Mouse (Mus musculus) adrenal gland, adult (tissue): ENCODE data around the gene Usp29.
A peak's percentile ranks its signal among the peaks of the same experiment; 100 is the strongest.
"Not testable (repeated sequence)": the region's sequence is repeated elsewhere in the genome, so short reads cannot be mapped to it uniquely, and the experiment has no call there.

ENCODE experiments used
- DNase-seq, 2 experiments: peaks; one replicate each; pipeline ENCODE4 v3.0.0; 2022 to 2023; ENCODE audit warnings: low spot score in 1 of 2; ENCODE audit not compliant: inconsistent age in 2 of 2

Gene Usp29

DNA sequence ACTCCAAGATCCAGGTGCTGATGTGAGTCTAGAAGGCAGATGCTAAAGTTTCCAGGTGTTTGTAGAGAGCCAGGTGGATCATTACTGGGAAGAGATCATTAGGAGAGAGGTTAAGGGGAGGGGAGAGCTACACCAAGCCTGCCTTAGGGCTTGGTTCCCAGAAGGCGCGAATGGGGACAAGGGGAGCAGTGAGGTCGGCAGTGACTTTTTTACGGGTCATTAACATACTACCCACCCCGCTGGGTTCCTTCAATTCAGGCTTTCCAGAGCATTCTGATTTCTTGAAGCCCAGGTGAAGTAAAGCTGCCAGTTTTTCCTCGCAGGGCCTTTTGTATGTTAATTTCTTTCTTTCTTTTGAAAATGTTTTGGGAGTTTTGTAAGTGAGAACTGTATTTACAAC lies 29.8 kb downstream of the Usp29 start:
- DNase-seq: no peak

DNA sequence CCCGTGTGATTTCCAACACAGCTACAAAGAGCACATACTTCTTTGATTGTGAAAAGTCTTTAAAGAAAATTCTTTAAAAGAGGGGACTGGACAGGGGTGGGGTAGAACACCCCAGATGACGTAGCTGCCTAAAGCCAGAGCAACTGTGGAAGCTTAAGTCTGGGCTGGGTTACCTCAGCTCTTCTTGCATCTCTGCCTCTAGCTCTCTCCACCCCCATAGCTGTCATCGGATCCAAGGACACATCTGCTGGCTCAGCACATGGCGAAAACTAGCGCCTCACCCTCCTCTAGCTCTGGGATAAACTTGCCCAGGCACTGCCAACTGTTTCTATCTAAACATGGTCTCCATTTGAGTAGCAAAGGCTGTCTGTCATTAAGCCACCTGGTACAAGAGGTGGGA lies 34.9 kb downstream of the Usp29 start:
- DNase-seq: no peak

DNA sequence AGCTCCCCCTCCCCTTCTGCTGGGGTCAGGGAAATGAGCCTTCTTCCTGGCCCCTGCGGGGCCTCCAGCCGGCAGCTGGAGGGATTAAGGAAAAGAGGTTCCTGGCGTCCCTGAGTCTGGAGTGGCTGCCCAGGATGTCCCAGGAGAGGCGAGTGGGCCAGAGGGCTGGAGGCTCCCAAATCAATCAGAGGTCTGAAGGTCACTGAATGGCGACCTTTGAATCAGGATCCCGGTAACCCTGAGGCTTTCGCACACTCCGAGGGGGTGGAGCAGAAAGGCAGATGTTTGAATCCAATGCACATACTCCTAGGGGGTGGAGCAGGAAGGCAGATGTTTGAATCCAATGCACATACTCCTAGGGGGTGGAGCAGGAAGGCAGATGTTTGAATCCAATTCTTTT lies 39.9 kb downstream of the Usp29 start:
- peak; percentile 22 to 43 for DNase-seq

DNA sequence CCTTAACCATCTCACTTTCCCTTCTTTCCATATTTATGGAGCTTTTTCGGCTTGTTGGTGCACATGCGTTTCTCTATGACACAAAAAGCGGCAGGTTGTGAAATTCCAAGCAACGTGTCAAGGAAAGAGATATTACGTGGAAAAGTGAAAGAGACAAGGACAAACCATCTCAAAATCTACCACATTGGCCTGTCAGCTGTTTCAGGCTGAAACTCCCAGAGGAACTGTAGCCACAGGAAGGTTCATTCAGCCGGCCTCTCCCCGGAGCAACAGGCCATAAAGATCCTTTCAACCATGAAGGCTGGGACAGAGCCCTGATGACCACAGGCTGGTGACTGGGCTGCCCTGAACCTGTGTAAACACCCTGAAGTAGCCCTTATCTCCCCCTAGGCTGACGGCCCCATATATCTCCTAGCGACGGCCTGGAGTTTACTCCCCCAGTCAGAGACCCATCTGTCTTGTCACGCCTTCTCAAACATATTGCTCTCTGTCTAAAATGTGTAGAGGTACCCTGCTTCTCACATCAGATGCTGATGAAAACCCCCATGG lies 43.6 kb downstream of the Usp29 start:
- not testable (repeated sequence) for DNase-seq

DNA sequence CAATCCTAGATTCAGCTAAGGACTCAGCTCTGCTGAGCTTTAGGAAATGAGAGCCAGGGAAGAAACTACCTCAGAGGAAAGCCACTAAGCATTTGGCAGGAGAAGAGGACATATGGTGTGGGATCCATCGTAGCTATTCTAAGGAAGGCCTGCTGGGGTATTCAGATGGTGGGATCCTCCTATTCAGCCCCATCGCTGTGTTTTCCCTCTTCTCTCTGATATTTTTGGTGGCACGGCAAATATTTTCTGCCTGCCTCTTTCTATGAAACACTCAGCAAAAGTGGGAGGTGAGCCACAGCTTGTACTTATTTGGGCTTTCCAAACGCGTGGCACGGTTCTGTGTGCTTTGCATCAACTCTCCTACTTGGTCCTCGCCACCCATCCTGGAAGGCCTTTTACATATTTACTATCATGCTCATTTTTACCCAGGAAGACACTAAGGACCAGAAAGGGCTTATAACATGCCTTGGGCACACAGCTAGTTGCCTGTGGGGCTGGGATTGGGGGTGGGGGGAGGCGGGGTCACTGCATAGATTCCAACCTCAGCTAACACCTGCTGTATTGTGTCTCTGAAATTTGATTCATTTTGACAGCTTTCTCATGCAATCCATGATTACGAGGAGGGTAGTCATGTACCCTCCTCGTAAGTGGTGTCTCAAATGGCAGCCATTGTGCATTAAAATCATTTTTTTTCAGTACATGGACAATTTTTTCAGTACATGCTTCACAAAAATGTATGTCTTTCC lies 46.1 kb downstream of the Usp29 start:
- no peak for DNase-seq

DNA sequence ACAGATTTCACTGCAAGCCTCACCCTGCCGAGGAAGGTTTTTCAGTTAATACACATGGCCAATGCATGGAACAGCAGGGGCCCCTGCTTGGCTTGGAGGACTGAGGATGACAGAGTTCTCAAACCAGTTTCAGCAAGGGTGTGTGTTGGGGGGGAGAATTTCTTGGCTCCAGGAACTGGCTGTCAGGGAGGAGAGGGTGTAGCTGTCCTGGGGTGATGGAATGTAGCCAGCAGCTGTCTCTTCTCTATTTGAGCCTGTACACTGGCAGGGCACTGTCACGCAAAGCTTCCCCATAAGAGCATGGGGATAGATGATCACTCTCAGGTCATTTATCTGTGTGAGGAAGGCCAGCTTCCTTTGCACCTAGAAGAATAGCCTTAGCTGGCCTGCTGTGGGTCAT lies 46.7 kb downstream of the Usp29 start:
- no peak for DNase-seq

DNA sequence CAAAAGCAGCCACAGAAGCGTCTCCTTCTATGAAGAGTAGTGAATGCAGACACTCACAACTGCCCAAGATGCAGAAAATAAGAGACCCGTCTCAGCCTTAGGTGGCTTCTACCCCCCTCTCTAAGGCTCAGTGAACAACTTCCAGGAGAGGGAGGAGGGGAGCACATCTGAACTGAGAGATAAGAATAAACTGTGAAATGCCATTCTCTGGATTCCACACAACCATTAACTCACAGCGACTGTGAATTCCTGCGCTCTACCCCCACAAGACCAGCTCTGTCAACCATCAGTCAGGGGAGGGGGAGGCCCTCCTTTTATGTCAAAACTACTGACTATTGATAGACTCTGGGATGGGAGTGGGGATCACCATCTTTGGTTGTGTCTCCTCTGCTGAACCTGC lies 47.3 kb downstream of the Usp29 start:
- DNase-seq: no peak

DNA sequence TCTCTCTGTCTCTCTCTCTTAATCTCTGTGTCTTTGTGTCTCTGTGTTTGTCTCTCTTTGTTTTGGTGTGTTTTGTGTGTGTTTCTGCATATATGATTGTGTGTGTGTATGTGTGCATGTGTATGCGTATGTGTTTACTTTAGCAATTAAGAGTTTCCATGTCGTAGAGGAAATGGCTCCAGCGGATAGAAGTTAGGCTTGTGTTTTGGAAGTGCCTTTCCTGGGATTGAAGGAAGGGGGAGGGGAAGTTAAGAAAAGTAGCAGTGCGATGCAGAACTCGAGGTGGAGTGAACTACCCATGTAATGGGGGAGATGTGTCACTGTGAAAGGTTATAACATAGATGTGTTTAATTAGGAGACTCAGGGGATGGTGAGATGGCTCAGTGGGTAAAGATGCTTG lies 48.8 kb downstream of the Usp29 start:
- no peak for DNase-seq

DNA sequence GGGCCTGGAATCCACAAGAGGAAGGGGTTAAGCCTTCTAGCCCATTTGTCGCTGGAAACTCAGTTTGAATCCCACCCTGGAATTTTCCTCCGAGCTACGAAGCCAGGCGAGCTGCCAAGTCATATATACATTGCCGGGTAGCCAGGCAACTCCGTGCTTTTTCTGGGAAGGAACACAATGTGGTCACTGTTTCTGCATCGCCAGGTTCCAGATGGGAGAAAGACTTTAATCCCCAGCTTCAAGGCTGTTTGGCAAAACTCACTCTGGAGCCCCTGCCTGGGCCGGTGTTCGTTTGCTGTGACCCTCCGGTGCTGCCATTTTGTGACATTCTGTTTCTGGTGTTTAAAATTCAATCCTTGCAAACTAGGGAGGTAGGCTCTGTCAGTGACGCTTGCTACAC lies 51.2 kb downstream of the Usp29 start:
- DNase-seq: no peak

DNA sequence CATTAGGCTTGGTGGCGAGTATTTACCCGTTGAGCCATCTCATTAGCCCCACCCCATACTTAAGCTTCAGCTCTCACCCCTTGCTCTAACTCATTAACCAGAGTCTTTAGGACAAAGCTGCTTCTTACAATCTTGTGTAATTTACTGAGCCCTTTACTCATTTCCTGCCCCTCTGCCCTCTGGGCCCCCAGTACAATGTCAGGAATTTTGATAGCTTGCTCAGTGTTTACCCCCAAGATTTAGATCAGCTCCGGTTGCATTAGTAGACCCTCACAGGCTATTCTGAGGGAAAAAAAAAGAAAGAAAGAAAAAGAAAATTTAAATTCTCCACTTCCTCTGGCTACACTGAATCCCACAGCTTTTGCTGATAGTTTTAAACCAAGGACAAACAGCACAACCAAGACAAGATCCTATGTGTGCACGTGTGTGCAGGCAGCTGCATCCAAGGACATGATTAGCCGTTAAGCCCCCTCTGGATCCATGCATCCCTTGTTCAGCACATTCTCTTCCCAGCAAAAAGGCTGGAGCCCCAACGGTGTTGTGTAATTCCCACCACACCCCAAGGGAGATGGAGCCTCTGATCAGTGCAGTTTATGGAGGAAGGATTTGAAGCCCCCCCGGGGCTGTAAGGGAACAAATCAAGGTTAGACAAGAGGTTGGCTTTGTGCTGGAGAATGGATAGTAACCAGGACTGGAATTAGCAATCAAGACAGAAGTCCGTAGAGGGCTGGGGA lies 54.1 kb downstream of the Usp29 start:
- DNase-seq: no peak

DNA sequence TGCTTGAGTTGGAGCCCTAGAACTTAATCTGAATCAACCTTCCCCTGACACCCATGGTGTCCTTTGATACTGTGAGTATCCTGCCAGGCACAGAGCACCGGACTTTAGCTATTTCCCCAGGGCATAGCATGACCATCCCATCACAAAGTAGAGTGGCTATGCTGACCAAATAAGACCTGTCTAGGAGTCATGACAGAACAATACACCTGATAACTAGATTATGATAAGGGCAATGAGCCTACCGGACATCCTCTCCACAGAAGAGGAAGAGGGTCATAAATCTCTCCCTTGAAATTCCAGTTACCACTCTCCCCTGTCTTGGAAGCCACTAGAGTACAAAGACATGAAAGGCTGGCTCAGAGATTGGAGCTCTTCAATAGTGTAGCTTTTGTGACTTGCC lies 56.6 kb downstream of the Usp29 start:
- DNase-seq: no peak

DNA sequence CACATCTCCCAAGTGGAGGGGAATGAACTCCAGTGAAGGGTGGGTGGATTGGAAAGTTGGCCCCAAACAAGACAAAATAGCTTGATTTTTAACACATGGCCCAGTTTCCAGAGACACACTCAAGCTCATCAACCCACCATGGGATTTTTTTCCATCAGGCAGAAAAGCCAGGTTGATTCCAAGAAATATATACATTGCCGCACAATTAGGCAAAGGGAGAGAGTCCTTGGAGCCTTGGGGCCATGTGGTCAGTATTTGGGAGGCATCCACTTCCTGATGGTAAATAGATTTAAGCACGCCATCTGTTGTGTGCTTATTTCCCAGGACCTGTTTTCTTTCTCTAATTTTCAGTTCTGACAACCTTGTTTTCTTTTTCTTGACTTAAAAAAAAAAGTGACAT lies 57.7 kb downstream of the Usp29 start:
- DNase-seq: no peak

DNA sequence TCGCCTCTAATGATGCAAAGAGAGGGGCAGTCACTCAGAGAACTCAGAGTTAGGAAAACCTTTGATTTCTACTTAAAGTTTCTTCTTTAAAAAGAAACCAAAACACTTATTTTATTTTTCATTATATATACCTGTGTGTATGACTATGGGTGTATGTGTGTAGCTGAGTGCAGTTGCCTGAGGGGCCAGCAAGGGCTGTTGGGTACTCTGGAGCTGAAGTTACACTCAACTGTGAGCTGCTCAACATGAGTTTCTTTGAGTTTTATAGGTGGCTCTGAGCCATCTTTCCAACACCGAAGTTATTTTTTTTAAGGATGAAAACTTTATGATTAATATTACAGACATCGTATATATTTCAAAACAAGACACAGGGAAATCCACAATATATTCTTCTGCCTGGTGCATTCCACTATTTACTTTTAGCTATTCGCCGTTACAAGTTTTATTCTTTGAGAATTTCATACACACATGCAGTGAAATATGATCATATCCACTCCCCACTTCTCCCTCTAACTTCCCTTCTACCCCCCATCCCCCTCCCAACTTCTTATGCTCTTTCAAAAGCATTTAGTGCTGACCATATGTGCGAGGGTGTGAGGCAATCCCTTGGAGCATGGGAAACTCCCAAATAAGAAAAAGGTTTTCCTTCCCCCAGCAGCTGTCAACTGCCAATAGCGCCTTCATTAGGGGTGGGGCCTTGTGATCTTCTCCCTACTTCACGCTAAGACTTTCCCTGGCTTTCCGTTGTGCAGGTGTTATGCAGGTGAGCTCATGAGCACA lies 61.1 kb downstream of the Usp29 start:
- no peak for DNase-seq

DNA sequence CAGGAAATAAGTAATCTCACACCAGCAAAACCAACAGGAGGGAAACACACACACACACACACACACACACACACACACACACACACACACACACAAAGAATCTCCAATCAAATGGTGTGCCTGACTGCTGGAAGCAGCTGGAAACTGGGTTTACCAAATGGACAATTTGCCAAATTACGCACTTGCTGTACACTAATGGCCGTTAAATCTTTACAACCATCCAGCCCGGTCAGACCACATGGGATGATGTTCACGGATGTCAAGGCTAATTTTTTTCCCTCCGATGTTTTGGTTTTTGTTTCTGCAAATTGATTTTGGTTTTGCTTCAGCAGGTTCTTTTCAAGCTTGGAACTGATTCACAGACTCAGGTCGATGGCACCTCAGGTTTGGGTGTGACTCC lies 62.9 kb downstream of the Usp29 start:
- no peak for DNase-seq

DNA sequence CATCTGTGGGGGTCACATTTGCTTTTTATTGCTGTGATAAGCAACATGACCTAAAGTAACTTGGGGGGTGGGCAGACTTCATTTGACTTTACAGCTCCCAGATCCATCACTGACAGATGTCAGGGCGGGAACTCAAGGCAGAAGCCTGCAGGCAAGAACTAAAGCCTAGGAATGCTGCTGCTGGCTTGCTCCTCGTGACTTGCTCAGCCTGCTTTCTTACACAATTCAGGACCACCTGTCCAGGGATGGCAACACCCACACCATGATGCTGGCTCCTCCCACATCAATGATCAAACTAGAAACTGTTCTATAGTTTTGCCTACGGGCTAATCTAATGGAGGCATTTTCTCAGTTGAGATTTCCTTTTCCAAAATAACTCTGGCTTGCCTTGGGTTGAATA lies 63.4 kb downstream of the Usp29 start:
- DNase-seq: no peak

DNA sequence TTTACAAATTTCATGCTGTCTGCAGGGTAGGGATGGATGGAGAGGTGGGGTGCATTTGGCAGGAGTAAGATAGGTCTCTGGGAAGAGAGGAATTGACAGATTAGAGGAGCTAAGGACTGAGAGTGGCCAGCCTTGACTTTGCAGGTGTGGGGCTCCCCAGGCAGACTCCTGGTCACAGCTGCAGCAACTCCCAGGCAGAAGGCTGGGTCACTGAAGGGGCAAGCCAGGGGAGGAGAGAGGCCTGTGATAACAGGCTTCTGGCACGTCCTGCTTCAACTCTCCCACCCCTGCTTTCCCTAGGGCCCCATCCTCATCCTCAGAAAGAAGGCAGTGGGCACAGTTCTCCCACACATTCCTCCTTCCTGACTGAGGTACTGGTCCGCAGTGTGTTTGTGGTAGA lies 67.0 kb downstream of the Usp29 start:
- no peak for DNase-seq

DNA sequence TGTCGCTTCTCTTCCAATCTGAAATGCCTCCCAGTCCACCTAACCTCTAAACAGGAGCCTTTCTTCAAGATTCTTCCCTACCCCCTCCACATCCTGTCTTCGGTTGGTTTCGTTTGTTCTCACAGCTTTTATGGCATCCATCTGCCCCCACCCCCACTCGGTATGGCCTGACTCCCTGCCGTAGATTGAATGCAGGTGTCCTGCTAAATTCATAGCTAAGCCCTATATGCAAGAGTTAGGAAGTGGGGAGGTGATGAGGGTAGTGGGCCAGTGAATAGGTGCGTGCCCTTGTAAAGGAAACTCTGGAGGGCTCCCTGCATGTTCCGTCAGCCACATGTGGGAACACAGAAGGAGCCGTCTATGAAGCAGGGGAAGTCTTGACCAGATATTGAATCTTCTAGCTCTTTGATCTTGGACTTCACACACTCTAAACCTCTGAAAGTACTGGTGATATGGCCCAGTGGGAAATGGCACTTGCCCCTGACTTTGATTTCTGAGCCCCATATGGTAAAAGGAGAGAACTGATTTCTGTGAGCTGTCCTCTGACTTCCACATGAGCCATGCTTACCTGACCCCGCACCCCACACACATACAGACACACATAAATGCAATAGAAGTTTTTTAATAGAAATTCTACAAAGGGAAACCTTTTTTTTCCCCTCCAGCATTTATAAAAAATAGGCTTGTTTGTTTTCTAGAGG lies 68.9 kb downstream of the Usp29 start:
- no peak for DNase-seq

DNA sequence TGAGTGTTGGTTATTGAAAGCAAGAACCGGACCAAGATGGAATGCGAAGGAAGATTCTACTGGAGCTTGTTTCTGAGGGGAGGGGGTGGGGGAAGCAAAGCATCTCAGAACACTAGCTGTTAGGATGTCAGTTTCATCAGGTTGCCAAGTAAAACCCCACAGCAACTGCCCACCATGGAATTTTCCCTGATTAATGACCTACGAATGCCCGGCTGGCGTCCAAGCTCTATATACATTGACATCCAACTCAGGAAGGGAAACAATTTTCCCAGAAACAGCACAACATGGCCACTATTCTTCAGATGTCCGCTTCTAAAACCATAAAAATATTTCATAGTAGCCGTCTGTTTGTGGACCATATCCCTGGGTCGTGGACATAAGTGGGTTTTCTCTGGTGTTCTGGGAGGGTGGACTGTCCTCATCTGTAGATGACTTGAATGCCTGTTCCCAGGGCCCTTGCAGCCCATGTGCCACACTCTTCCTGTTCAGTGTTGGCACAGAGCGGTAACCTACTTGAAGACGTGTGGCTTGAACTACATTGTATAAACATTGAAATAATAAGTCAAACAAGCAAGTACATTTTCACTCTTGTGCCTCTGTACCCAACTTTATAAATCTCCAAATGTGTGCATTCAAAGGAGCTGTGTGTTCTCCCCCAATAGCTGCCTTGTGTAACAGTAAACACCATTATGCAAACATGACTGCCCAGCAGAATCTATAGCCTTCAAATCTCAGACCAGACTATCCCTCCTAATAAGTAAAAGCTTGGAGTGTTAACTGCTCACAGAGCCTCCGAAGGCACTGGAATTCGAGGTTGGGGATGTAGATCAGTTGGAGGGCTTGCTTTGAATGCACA lies 70.4 kb downstream of the Usp29 start:
- DNase-seq: no peak

DNA sequence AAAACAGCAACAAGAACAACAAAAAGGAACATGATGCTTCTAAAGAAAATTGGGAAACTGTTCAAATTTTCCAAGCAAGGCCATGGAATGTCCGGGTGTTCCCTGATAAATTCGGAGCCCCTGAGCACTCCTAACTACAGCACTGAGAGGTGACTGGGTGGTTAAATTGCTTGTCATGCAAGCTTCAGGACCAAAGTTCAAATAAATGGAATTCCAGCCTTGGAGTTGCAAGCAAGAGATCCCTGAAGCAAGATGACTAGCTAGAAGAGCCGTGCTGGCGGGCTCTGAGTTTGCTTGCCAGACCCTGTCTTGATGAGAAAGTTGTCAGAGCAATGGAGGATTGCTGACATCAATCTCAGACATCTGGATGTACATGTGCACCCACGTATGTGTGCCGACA lies 71.3 kb downstream of the Usp29 start:
- DNase-seq: no peak

DNA sequence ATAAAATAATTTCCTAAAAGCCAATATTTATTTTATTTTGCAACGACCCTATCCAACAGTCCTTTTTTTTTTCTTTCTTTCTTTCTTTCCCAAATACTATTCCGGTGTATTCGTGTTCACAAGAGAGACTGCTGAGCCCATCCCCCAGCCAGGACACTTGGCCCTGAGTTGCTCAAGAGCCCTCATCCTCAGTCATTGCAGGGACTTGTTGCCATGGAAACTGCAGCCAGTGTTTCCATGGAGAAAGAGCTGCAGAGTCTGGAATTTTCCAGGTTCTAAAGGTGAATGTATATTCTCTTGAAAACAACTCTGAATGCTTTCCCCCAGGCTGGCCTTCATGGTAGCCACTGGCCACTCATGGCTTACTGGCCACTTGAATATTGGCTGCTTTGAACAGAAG lies 80.2 kb downstream of the Usp29 start:
- DNase-seq: no peak
